ENCODE assay signal across 7 mouse cellular contexts in genomic region chr11:43263548-43264218, GRCm38 (mm10).
A peak's percentile ranks its signal among the peaks of the same experiment; 100 is the strongest.
DNase-seq lines count a peak whose midpoint lies in the region; ATAC-seq and TF ChIP-seq lines count a peak whose summit lies in the region.

No protein-coding gene starts in this region.

- TF ChIP-seq EP300 in lung, postnatal 0 days (IDR thresholded peaks at IDR 0.05): no peak

- no peaks in the 10 kb centered on the region for H3K27me3 ChIP-seq in lung, postnatal 0 days (replicated peaks; ENCODE audit: insufficient read depth, low read length)

- no peak overlapping the region for H3K4me3 ChIP-seq in lung, postnatal 0 days (ENCODE audit: low read depth, low read length)

- peak; percentile 90 for TF ChIP-seq CTCF in lung, postnatal 0 days (IDR thresholded peaks at IDR 0.05)

- peak; percentile 54; the same call in 1 of the 2 replicates for ATAC-seq in lung, postnatal 0 days

- H3K27ac ChIP-seq in lung, postnatal 0 days (ENCODE audit: low read length): no peak overlapping the region

- intact Hi-C loops in heart, postnatal 10 days (cut with DNase I): loop anchor here (1.0 to 2.0 kb wide), 3 partner anchors 51 to 264 kb away; no protein-coding TSS in a partner anchor

- DNase-seq in ES-CJ7 (ENCODE audit: low read depth, low spot score): peak; percentile 63
- DNase-seq in adrenal gland, adult (ENCODE audit: inconsistent age in 2 of 2, low spot score in 1 of 2): peak; percentile 58 to 85
- peak; percentile 84 for DNase-seq in embryo, embryonic 10.5 days (ENCODE audit: low spot score)
- peak; percentile 75 to 82 for DNase-seq in heart, postnatal 10 days
- DNase-seq in layer of hippocampus, adult 18-20 months (ENCODE audit: low spot score in 2 of 2): peak; percentile 49 to 81
- peak; percentile 46 for DNase-seq in lung, postnatal 0 days (ENCODE audit: low spot score)
- DNase-seq in right cerebral cortex, postnatal 36 days (ENCODE audit: low spot score in 2 of 2): peak; percentile 32 to 44

- H3K9me3 ChIP-seq in lung, postnatal 0 days (ENCODE audit: low read length): no peaks in the 10 kb centered on the region

- WGBS in lung, postnatal 0 days: 48% methylated on average over 3 of the region's 3 CpGs

- H3K36me3 ChIP-seq in lung, postnatal 0 days (ENCODE audit: insufficient read depth, low read length): no peaks in the 10 kb centered on the region

- no peak overlapping the region for H3K9ac ChIP-seq in lung, postnatal 0 days (replicated peaks; ENCODE audit: low read depth)

- H3K4me2 ChIP-seq in lung, postnatal 0 days (replicated peaks; ENCODE audit: low read depth, low read length): no peak overlapping the region

- H3K4me1 ChIP-seq in lung, postnatal 0 days (ENCODE audit: insufficient read depth, low read depth, low read length): no peaks in the 10 kb centered on the region
